Mouse (Mus musculus) forelimb bud, embryonic 11.5 days (tissue): ENCODE measurements at regions not wholly inside any gene's neighbourhood (a gene's known extent, or its start where the extent isn't known, plus 50 kb on each side); places are given as distances from the start of the nearest gene placed in this dataset.
"Not testable (repeated sequence)": the region's sequence is repeated elsewhere in the genome, so short reads cannot be mapped to it uniquely, and the experiment has no call there.

Experiments used
- DNase-seq: peaks from one replicate; pipeline ENCODE4 v3.0.0-alpha.2; 2012; ENCODE audit warnings: low read depth, low spot score

- DNase-seq, result no peak
Measured at GRCm38 (mm10) chr1:108102607-108103006, 512.8 kb downstream of the Serpinb8 start.

GRCm38 (mm10) chr1:108110984-108111383 lies 521.2 kb downstream of the Serpinb8 start:
- no peak for DNase-seq

- DNase-seq, result no peak
Measured at GRCm38 (mm10) chr1:108127393-108127792, 537.6 kb downstream of the Serpinb8 start.

- no peak for DNase-seq
Measured at GRCm38 (mm10) chr1:108132006-108132405, 542.2 kb downstream of the Serpinb8 start.

- DNase-seq, result not testable (repeated sequence)
Measured at GRCm38 (mm10) chr1:108135346-108135745, 545.5 kb downstream of the Serpinb8 start.

GRCm38 (mm10) chr1:108144114-108144513 lies 554.3 kb downstream of the Serpinb8 start:
- no peak for DNase-seq

GRCm38 (mm10) chr1:108181350-108182167 lies 591.8 kb downstream of the Serpinb8 start:
- no peak for DNase-seq

GRCm38 (mm10) chr1:108182168-108182539 lies 592.3 kb downstream of the Serpinb8 start:
- no peak for DNase-seq

- DNase-seq, result no peak
Measured at GRCm38 (mm10) chr1:108224047-108224446, 634.2 kb downstream of the Serpinb8 start.

GRCm38 (mm10) chr1:108240152-108240551 lies 650.3 kb downstream of the Serpinb8 start:
- DNase-seq, result no peak

- DNase-seq, result no peak
Measured at GRCm38 (mm10) chr1:108255147-108255546, 665.3 kb downstream of the Serpinb8 start.

GRCm38 (mm10) chr1:108259355-108259754 lies 669.5 kb downstream of the Serpinb8 start:
- no peak for DNase-seq

GRCm38 (mm10) chr1:108282099-108282498 lies 692.3 kb downstream of the Serpinb8 start:
- peak; percentile 40 for DNase-seq

GRCm38 (mm10) chr1:108286571-108286970 lies 696.8 kb downstream of the Serpinb8 start:
- no peak for DNase-seq
